Mouse (Mus musculus) liver, postnatal 0 days (tissue): Measurements from ENCODE around the gene Gmcl1. TPM values are rescaled to one million over a fixed set of nuclear protein-coding genes. Genes with fewer than 3 reads are reported as not detected.

Experiments
- ATAC-seq: fragments of 200-750 bp; cut with Nextera tagmentation; 2 replicates; pipeline ENCODE4 v1.8.0; 2017; ENCODE audit warnings: mild to moderate bottlenecking, moderate library complexity
- DNase-seq: peaks from one replicate; pipeline ENCODE4 v3.0.0-alpha.2; 2016
- H3K27ac ChIP-seq: fragments of 300-500 bp; sonication (generic); 2 replicates; pipeline ENCODE4 v1.5.1; 2014; ENCODE audit warnings: antibody characterized with exemption, moderate library complexity, mild to moderate bottlenecking, low read depth
- H3K27me3 ChIP-seq: fragments of 300-500 bp; sonication (generic); 2 replicates; pipeline ENCODE4 v1.6.1; 2014; ENCODE audit warnings: low read length, control low read depth, mixed read lengths; ENCODE audit not compliant: insufficient read depth
- H3K36me3 ChIP-seq: fragments of 300-500 bp; sonication (generic); replicated peaks from 2 replicates; pipeline ENCODE4 v1.6.1; 2014; ENCODE audit warnings: mild to moderate bottlenecking, control low read depth, low read length, moderate library complexity, mixed read lengths; ENCODE audit not compliant: insufficient read depth
- H3K4me1 ChIP-seq: fragments of 300-500 bp; sonication (generic); 2 replicates; pipeline ENCODE4 v1.6.1; 2014; ENCODE audit warnings: antibody characterized with exemption, mild to moderate bottlenecking, control low read depth; ENCODE audit not compliant: insufficient read depth
- H3K4me2 ChIP-seq: fragments of 300-500 bp; sonication (generic); 2 replicates; pipeline ENCODE4 v1.6.1; 2014; ENCODE audit warnings: low read depth, mild to moderate bottlenecking, low read length, moderate library complexity, mixed read lengths
- H3K4me3 ChIP-seq: fragments of 300-500 bp; sonication (generic); 2 replicates; pipeline ENCODE4 v1.5.1; 2014; ENCODE audit warnings: low read depth, low read length
- H3K9ac ChIP-seq: fragments of 300-500 bp; sonication (generic); replicated peaks from 2 replicates; pipeline ENCODE4 v1.6.1; 2014; ENCODE audit warnings: mild to moderate bottlenecking, moderate library complexity
- H3K9me3 ChIP-seq: fragments of 300-500 bp; sonication (generic); 2 replicates; pipeline ENCODE4 v1.6.1; 2016; ENCODE audit warnings: mild to moderate bottlenecking, control low read depth, low read length, mixed read lengths
- CTCF ChIP-seq: sonication (generic); IDR thresholded peaks from 2 replicates; pipeline ENCODE4 v1.5.1; 2016; ENCODE audit warnings: antibody characterized with exemption, low read depth
- EP300 ChIP-seq: IDR thresholded peaks from 2 replicates; pipeline ENCODE4 v1.6.1; 2016; ENCODE audit warnings: antibody characterized with exemption, low read depth, mild to moderate bottlenecking
- WGBS: fragments of 180-500 bp; shearing (Covaris S2); extraction: QIAGEN DNeasy Blood & Tissue Kit; methylation state at CpG from one replicate; pipeline ENCODE4 v1.1.7; 2014; ENCODE audit not compliant: insufficient replicate concordance; 5-methylcytosine and 5-hydroxymethylcytosine counted together
- polyA plus RNA-seq: library from polyadenylated mRNA; unstranded; fragments of >200 nt; fragmentation: Nextera tagmentation; extraction: Ambion mirVana; gene quantifications from 2 replicates; pipeline ENCODE4 v1.2.1, GENCODE M21; 2015

Gmcl1 gene
- polyA plus RNA-seq, result 5.0 and 6.0 TPM in 2 replicates

- Histone ChIP-seq H3K27ac (peak within 1 kb of the TSS; percentile 66), H3K4me3 (peak within 1 kb of the TSS; percentile 82), H3K9me3 (no peaks in the 10 kb centered on the region), H3K36me3 (0 out of 2 replicates have a peak, but pooled peaks cover 3% of the 10 kb centered on the region), H3K9ac (peak within 1 kb of the TSS; percentile 79), H3K4me1 (0 out of 2 replicates have a peak, but pooled peaks cover 2% of the 10 kb centered on the region), H3K4me2 (peak within 1 kb of the TSS; percentile 92), H3K27me3 (no peaks in the 10 kb centered on the region)
- under 1% methylated on average over 51 of the region's 59 CpGs for WGBS
- peak; percentile 97 for DNase-seq
- peak; percentile 98 for ATAC-seq
- TF ChIP-seq EP300 (no peak), CTCF (no peak)
Measured at GRCm38 (mm10) chr6:86733183-86733876, at the start of gene Gmcl1. Gmcl1 (minus strand) TSS chr6:86733383.

- Histone ChIP-seq H3K9ac (no peak overlapping the region), H3K4me3 (no peak overlapping the region), H3K4me2 (no peak overlapping the region), H3K4me1 (no peaks in the 10 kb centered on the region), H3K27ac (no peak overlapping the region), H3K9me3 (no peaks in the 10 kb centered on the region), H3K27me3 (no peaks in the 10 kb centered on the region), H3K36me3 (no peaks in the 10 kb centered on the region)
- DNase-seq, result no peak
- no peak for TF ChIP-seq CTCF
- no peak for TF ChIP-seq EP300
- ATAC-seq, result peak; percentile 56; the same call in 1 of the 2 replicates
- 63% methylated on average over 2 of the region's 3 CpGs for WGBS
Measured at GRCm38 (mm10) chr6:86782342-86782741, 49.2 kb upstream of the Gmcl1 start.

- no peak for DNase-seq
- Histone ChIP-seq H3K9me3 (no peaks in the 10 kb centered on the region), H3K36me3 (no peaks in the 10 kb centered on the region), H3K4me2 (no peak overlapping the region), H3K4me1 (no peaks in the 10 kb centered on the region), H3K27ac (no peak overlapping the region), H3K9ac (no peak overlapping the region), H3K4me3 (no peak overlapping the region), H3K27me3 (no peaks in the 10 kb centered on the region)
- no peak for ATAC-seq
- TF ChIP-seq EP300 (no peak), CTCF (no peak)
- WGBS, result 50% methylated on average over 2 of the region's 2 CpGs
Measured at GRCm38 (mm10) chr6:86781361-86781957, 48.3 kb upstream of the Gmcl1 start.

GRCm38 (mm10) chr6:86778910-86779594, 45.9 kb upstream of the Gmcl1 start:
- no peak overlapping the region for H3K4me3 ChIP-seq
- 75% methylated on average over 10 of the region's 10 CpGs for WGBS

GRCm38 (mm10) chr6:86777181-86777580, 44.0 kb upstream of the Gmcl1 start:
- H3K9me3 ChIP-seq, result no peaks in the 10 kb centered on the region

More at GRCm38 (mm10) chr6:86778910-86779594, 45.9 kb upstream of the Gmcl1 start:
- TF ChIP-seq EP300 (no peak), CTCF (no peak)
- no peak overlapping the region for H3K27ac ChIP-seq
- H3K36me3 ChIP-seq, result no peaks in the 10 kb centered on the region
- H3K4me1 ChIP-seq, result no peaks in the 10 kb centered on the region
- DNase-seq (no peak), ATAC-seq (no peak)
- no peak overlapping the region for H3K4me2 ChIP-seq
- no peak overlapping the region for H3K9ac ChIP-seq
- no peaks in the 10 kb centered on the region for H3K27me3 ChIP-seq
- no peaks in the 10 kb centered on the region for H3K9me3 ChIP-seq

GRCm38 (mm10) chr6:86776706-86777071, 43.5 kb upstream of the Gmcl1 start:
- ATAC-seq, result no peak

More at GRCm38 (mm10) chr6:86777181-86777580, 44.0 kb upstream of the Gmcl1 start:
- ATAC-seq (no peak), DNase-seq (no peak)
- Histone ChIP-seq H3K27ac (no peak overlapping the region), H3K4me3 (no peak overlapping the region), H3K27me3 (no peaks in the 10 kb centered on the region), H3K4me2 (no peak overlapping the region), H3K36me3 (no peaks in the 10 kb centered on the region), H3K4me1 (no peaks in the 10 kb centered on the region), H3K9ac (no peak overlapping the region)
- no peak for TF ChIP-seq CTCF
- no peak for TF ChIP-seq EP300
- WGBS, result 45% methylated on average over 3 of the region's 3 CpGs

More at GRCm38 (mm10) chr6:86776706-86777071, 43.5 kb upstream of the Gmcl1 start:
- Histone ChIP-seq H3K4me2 (no peak overlapping the region), H3K9me3 (no peaks in the 10 kb centered on the region), H3K4me3 (no peak overlapping the region), H3K4me1 (no peaks in the 10 kb centered on the region), H3K9ac (no peak overlapping the region), H3K36me3 (no peaks in the 10 kb centered on the region), H3K27ac (no peak overlapping the region), H3K27me3 (no peaks in the 10 kb centered on the region)
- WGBS, result 66% methylated on average over 4 of the region's 4 CpGs
- TF ChIP-seq EP300 (no peak), CTCF (no peak)
- no peak for DNase-seq
